Mouse (Mus musculus): ENCODE measurements around the gene Ucn.
A peak's percentile ranks its signal among the peaks of the same experiment; 100 is the strongest.

Gene Ucn

DNA sequence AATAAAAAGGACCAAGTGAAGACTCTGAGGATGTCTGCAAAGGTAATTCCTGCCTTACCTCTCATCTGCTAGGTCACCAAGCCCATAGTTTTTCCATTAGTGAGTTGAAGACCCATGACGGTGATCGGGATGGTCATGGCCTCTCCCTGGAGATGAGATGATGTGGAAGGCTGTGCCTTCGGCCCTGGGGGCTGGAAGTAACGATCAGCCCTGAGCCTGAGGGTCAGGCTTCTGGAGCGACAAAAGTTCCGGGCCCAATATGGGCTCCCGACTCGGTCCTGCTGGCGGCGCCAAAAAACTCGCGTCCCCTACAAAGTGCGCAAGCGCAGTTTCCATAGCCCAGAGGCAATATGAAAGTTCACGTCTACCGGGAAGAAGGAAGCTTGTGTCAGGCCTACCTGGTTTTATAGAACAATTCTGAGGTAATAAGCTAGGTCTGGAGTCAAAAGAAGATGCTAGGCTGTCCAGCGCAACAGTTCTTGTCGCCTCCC lies 30.6 kb downstream of the Ucn start, which contains the start of gene Slc30a3:
Slc30a3 (minus strand) TSS at position 238 of the 491 bp plus-strand sequence.
- no peak for DNase-seq (ENCODE audit: low spot score in 2 of 2)

DNA sequence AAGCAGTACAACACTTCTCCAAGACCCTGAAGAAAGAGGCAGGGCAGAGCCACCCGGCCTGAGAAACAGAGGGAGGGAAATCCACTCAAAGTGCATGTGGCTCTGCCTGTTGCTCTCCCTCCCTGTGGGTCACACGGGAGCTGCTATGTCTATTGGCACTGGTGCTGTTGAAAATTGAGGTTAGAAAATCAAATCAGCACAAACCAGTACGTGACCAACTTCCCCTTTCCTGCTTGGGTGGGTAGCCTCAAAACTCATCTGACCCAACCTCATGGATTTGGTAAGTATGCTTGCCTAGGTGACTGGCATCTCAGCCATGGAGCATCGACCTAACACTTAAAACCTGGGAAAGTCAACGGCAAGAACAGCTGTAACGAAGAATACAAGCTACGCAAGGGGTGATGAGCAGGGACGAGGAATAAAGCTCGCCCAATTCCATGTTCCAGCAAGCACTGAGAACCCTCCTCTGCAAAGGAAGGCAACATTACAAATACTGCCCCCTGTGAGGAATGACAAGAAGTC lies 32.8 kb downstream of the Ucn start, which contains the start of gene Dnajc5g:
Dnajc5g (plus strand) TSS at position 472 of the 522 bp plus-strand sequence.
- DNase-seq (ENCODE audit: low spot score in 2 of 2) = no peak

DNA sequence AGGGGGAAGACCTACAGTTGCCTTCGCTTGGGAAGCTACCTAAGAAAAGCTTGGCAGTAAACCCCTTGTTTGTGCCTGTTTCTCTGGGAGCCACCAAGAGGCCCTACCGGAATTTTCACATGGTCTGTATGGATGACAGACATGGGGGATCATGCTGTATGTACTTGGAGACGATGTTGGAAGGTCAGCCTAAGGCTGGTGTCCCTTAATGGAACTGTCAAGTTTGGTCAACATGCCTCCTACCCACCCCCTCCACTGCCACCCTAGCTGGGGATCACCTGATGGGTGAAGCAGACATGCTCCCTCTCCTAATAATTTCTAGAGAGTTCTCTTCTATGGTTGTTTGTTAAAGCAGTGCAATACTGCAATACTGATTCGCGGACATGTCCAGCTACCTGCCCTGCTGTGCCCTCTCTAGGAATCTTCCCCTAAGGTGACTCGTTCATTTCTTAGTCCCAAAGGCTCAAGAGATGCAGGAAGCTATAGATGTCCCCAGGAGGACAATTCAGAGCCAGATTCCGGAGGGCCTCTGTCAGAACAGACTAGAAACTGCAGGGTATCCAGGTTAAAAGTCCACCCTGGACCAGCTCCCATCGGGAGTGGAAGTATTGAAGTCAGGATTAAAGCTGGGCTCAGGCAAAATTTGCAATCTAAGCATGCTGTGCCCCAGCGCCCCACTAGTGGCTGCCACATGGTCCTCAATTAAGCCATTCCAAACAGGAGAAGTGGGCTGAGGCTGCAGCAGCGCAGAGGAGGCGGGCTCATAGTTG lies 42.7 kb downstream of the Ucn start:
- DNase-seq (ENCODE audit: low spot score in 2 of 2) = no peak

DNA sequence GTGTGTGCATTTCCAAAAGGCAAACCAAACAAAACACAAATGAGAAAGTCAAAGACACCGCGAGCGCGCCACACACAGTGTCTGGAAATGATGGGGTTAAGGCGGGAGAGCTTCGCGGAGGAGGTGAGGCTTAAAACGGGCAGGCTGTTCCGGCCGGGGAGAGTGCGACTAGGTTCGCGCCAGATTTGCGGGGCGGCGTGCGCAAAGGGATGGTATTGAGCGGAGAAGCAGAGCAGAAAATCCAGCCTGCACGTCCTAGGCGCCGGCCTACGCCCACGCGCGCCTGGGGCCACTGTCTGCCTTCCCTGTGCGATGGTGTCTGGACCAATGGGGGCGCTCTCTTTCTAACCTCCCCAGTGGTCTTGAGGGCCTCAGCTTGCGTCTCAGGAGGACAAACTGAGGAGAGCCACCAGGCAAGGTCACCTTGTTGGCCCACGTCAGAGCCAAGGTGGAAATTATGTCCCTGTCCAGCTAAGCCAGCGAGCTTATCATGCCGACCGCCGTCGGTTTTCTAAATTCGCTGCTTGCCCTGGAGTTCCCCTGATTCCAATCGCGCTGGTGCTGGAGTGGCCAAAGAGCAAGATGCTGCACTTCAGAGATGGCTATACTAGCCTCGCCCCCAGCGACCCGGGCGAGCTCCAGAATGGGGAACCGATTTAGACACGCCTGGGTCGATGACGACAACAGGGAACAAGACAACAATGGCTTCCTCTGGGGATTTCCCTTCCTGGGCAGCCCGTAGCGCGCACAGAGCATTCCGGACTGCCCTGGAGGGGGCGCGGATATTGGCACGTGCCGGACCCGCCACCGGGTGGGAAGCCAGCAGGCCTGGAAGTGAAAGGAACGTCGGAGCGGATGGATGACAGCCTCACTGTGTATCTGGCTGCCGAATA lies 43.6 kb downstream of the Ucn start:
- DNase-seq (ENCODE audit: low spot score in 2 of 2) = peak; percentile 65 to 69

DNA sequence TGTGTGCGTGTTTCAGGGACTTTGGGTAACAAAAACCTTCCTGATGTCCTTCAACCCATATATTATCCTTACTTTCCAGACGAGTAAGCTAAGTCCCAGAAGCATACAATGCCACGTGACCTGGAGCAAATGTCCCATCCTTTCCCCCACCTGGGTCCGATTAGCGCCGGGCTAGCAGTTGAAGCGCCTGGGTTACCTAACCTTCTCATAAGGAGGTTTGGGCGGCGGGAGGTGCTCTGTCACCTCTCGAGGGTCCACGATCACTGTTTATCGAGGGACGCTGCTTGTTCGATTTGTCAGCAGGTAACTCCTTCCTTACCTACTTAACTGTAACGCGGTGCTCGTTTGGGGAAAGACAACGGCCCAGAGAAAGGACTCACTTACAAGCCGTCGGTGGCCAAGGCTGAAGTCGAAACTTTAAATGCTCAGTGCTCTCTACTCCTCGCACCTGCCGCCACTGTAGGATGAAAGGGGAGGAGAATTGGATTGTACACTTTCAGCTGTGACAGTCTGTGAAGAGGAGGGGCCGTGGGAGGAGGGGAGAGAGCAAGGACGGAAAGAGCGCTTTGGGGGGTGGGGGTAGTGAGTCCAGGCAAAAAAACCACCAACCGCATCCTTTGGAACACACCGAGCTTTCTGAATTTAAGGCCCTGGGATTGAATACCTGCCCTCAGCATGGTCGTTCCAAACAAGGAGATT lies 44.4 kb downstream of the Ucn start:
- DNase-seq (ENCODE audit: low spot score in 2 of 2) = peak in 1 of 2 experiments; percentile 56

DNA sequence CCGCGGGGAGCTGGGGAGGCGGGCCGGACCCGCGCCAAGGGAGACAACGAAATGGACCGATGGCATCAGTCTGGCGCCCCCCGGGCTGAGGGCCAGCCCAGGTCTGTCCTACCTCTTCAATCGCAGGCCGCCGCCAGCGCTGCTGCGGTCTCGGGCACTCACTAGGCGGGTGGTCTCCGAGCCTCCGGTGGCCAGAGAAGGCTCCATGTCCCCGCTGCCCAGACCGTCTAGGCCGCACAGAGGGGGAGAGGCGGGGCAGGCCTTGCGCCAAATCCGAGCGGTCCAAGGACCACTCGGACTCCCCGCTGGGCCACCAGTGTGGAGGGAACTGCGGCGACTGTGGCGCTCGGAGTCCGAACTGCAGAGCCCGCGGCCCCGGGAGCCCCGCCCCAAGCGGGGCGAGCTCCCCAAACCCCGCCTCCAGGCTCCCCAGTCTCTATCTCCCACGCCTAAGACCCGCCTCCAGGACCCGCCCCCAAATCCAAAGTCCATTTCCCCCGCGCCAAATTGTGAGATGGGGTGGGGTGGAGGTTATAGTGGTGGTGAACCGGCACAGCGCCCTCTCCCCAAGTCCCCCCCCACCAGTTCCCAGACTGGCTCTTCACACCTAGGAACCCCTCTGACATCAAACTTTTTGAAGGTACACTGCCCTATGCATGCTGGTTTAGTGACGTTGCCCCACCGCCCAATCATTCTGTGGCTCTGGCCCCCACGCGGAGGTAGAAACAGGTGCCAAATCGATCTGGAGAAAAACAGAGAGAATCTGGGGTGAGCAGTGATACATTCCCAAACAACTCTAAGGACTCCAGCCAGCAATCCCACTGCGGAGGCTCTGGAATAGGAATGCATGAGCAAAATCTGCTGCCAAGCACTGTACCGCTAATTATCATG lies 45.2 kb downstream of the Ucn start:
- DNase-seq (ENCODE audit: low spot score in 2 of 2) = peak; percentile 62 to 65

DNA sequence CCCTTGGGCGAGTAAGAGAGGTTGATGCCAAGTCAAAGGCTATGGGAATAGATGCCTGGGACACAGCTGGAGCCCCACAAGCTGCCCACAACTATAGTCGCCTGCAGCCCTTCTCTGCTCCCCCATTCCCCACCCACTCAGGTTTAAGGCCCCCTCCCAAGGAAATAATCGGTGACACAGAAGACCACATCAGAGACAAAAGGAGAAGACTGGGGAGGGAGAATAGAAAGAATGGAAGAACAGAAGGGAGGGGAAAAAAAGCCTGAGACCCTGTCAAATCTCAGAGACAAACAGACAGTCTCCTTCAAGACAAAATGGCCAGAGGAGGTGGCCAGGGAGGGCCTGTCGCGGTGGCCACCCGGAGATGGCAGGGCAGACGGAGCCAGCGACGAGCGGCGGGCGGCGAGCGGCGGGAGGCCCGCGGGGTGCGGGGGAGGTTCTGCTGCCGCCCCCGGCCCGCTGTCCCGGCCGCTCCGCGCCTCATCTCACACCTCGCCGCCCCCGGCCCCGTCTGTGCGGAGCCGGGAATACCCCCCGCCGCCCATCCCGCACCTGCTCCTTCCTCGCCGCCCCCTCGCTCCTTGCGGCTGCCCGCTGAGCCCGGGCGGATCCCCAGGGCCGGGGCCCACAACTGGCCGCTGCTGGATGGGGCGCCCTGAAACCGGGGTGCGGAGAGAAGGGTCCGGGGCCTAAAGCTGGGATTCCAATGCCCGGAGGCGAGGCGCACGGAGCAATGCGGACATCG lies 46.2 kb downstream of the Ucn start:
- DNase-seq (ENCODE audit: low spot score in 2 of 2) = peak; percentile 68 to 70
